Mouse (Mus musculus): Measurements from ENCODE around the gene Ric8b. TPM values are rescaled to one million over a fixed set of nuclear protein-coding genes. Genes with fewer than 3 reads are reported as not detected.
A peak's percentile ranks its signal among the peaks of the same experiment; 100 is the strongest.

Ric8b gene
- total RNA-seq, 2 experiments from 2014 or later, result 57.5 to 57.7 TPM

DNA sequence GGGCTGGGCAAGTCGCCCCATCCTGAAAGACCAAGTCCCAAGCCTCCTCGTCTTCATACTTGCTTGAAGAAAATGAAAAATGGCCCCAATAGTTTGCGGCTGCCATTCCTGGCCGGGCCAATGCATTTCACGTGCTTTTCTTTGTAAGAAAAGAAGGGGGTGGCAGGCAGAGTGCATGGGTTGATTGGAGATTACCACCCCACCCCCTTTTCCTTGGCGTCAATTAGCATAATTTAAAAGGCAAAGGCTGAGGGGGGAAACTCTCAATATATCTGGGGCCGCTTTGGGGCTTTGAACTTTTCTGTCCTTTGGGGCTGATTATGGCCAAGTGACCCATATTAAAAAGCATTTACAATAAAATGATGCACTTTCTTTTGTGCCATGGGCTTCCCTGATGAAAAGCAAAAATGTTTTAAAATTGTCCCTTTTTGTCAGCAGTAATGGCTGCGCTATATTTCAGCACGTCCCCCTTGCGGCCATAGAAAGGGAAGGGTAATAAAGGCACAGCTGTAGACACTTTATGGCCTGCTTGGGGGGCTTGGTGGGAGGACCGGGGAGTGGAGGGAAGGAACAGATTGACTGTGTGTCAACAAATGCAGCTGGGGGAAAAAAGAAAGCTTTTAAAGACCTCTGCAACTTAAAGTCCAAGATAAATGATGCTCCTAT lies 105.4 kb downstream of the Ric8b start:
- intact Hi-C loops (cut with DNase I), result no loop called here
- no peak overlapping the region for H3K27ac ChIP-seq
- no peak for DNase-seq (ENCODE audit: extremely low spot score in 1 of 2, low spot score in 2 of 2)
- H3K4me3 ChIP-seq, result no peak overlapping the region
- TF ChIP-seq CTCF (IDR thresholded peaks at IDR 0.05), result no peak; the same call in 1 of the 2 replicates

DNA sequence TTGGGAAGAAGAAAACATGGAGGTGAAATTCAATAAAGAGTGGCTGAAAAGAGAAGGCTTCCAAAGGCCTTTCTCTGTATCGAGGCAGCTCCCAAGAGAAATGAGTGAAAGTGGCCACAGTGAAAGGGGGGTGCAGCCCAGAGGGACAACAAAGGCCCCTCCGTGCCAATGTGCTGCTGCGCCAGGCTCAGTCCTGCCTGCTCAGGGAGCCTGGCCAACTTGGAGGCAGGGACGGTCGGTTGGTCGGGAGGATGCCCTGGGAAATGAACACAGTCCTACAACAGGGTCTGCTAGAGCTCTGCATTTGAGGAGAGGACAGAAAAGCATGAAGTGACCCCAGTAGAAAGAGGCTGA lies 105.9 kb downstream of the Ric8b start:
- no peak overlapping the region for H3K27ac ChIP-seq
- intact Hi-C loops (cut with DNase I), result no loop called here
- DNase-seq (ENCODE audit: extremely low spot score in 1 of 2, low spot score in 2 of 2), result no peak

DNA sequence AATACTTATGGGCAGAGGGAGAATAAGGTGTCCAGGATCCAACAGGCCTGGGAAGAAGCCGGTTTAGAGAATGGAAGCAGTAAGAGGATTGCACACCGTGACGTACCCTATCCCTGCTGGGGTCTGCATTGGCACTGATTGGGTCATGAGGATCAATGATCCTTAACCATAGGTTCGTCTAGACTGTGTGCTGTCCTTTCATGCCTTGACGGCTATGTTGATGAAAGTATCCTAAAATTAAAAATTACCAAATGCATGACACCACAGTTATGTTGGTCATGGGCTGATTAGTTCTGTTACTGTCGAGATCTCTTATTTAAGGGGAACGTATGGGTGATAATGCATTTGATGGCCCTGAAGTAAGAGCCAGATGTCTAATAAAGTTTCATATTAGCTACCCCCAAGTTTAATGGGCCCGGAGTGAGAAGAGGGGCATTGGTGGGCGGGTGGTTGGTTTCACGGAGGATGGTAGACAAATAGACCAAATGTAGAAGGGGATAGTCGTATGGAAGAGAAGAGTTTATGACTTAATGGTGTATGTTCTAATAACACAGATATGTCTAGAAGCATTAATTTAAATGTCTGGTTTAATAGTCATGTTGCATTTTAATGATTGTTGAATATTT lies 108.5 kb downstream of the Ric8b start:
- H3K4me3 ChIP-seq, result no peak overlapping the region
- intact Hi-C loops (cut with DNase I), result no loop called here
- no peak for TF ChIP-seq CTCF (IDR thresholded peaks at IDR 0.05)

More for the DNA sequence above, 105.9 kb downstream of the Ric8b start:
- no peak for TF ChIP-seq CTCF (IDR thresholded peaks at IDR 0.05)
- no peak overlapping the region for H3K4me3 ChIP-seq

DNA sequence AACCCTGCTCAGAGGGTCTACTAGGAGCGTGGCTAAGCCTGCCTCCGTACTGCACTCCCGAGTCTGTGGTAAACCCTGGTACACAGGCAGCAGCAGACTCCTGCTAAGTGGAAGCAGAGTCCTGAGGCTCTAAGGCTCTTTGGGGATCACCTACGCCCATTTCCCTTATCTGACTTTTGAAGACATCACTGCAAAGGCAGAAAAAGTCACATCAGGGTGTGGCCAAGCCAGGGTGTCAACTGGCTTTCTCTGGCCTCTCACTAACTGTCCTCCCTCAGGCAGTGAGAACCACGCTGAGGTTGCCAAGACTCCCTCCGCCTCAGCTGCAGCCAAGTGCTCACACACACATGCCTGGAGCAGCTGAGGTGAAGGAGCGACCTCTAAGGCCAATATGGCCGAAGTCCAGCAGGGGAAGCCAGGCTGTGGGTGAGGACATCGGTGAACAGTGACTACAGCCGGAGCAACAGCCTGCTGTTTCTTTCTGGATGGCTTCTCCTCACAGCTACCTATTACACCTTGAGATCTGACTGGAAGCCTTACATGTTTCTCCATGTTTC lies 110.3 kb downstream of the Ric8b start:
- DNase-seq (ENCODE audit: extremely low spot score in 1 of 2, low spot score in 2 of 2), result no peak
- no peak overlapping the region for H3K27ac ChIP-seq
- intact Hi-C loops (cut with DNase I), result no loop called here
- TF ChIP-seq CTCF (IDR thresholded peaks at IDR 0.05), result no peak
- no peak overlapping the region for H3K4me3 ChIP-seq

More for the DNA sequence above, 108.5 kb downstream of the Ric8b start:
- H3K27ac ChIP-seq, result no peak overlapping the region
- DNase-seq (ENCODE audit: extremely low spot score in 1 of 2, low spot score in 2 of 2), result no peak

DNA sequence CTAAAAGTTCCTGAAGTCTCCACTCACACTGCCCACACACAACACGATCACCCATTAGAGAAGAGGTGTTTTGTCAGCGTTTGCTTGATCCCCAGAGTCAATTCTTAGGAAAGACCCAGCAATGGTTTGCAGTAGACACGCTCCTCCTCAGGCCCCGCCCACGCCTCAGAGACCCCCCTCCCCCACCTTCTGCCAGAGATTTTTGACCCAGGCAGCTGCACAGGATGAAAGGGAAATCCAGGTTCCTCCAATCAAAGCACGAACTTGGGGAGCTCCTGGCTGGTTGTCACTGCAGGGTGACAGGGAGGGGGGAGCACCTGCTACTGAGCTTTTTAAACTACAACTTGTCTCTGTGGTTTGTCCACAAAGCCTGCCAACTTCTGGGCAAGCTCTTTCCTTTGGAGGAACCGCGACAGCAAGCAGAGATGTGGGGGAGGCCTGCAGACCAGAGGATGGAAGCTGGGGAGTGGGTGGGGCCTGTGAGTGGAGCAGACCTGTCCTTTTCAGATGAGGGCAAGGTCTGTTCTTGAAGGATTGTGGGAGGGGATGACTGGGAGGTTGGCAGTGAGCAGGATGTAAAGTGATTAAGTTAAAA lies 117.8 kb downstream of the Ric8b start:
- DNase-seq (ENCODE audit: extremely low spot score in 1 of 2, low spot score in 2 of 2), result no peak
- H3K4me3 ChIP-seq, result no peak overlapping the region
- H3K27ac ChIP-seq, result no peak overlapping the region
- intact Hi-C loops (cut with DNase I), result no loop called here
- TF ChIP-seq CTCF (IDR thresholded peaks at IDR 0.05), result no peak

DNA sequence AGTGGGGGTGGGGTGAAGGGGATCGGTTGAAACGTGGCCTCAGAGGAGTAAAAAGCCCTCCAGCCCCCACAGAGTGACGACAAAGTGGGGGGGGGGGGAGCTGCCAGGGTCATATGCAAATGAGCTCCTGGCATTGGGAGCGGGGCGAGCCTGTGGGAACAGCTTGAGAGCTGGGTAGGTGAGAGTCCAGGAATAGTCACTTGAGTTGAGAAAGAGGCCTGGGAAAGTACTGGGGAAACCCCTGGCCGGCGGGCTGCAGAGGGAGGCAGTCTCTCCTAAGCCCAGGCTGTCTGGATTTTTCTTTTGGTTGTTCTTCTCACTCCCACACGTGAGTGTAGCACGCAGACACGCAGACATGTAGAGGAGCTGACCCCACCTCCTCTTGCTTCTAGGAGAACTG lies 120.7 kb downstream of the Ric8b start:
- Histone ChIP-seq H3K27ac (no peak overlapping the region), H3K4me3 (no peak overlapping the region)
- intact Hi-C loops (cut with DNase I), result no loop called here
- TF ChIP-seq CTCF (IDR thresholded peaks at IDR 0.05), result no peak
- DNase-seq (ENCODE audit: extremely low spot score in 1 of 2, low spot score in 2 of 2), result no peak

DNA sequence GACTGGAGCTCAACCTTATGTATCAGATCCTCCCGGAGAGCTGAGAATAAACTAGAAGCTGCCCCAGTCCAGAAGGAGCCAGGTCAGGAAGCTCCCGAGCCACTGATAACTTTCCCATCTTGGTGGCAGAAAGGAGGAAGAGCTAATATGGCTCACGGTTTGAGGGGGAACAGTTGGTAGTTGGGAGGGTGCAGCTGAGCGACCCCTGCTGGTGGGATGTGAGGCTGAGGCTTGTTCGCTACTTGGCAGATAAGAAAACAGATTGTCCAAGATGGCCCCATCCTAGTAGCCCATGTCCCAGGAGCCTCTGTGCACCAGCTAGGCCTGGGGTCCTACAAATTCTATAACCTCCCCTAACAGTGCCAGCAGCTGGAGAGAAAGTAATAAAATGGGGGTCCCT lies 121.4 kb downstream of the Ric8b start:
- no peak for DNase-seq (ENCODE audit: extremely low spot score in 1 of 2, low spot score in 2 of 2)
- TF ChIP-seq CTCF (IDR thresholded peaks at IDR 0.05), result no peak; the same call in 1 of the 2 replicates
- Histone ChIP-seq H3K27ac (no peak overlapping the region), H3K4me3 (no peak overlapping the region)
- intact Hi-C loops (cut with DNase I), result no loop called here

DNA sequence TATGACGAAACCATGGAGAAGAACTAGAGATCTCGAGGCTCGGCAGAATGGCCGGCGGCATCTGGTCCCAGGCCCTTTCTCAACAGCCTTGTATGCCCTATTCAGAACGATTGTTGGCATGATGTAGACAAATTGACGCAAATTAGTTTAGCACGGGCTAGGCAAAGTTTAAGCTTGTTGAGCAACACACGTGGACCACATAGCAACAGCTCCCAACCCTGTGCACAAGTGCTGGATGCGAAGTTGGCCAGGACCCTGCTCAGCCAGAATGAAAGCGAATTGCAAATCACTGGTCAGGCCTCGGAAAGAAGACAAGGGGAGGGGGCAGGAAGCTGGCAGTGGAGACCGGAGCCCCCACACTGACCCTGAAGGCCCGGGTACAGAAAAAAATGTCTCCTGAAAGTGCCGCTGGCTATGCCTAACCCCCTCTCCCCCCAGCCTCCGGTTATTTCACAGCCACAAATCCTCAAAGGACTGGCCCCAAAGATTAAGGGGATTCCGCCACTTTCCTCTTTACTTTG lies 126.8 kb downstream of the Ric8b start:
- no peak for DNase-seq (ENCODE audit: extremely low spot score in 1 of 2, low spot score in 2 of 2)
- TF ChIP-seq CTCF (IDR thresholded peaks at IDR 0.05), result no peak
- intact Hi-C loops (cut with DNase I), result loop anchor here (2.0 to 10.0 kb wide), 2 partner anchors 31 to 209 kb away; no protein-coding TSS in a partner anchor
- Histone ChIP-seq H3K27ac (no peak overlapping the region), H3K4me3 (no peak overlapping the region)

DNA sequence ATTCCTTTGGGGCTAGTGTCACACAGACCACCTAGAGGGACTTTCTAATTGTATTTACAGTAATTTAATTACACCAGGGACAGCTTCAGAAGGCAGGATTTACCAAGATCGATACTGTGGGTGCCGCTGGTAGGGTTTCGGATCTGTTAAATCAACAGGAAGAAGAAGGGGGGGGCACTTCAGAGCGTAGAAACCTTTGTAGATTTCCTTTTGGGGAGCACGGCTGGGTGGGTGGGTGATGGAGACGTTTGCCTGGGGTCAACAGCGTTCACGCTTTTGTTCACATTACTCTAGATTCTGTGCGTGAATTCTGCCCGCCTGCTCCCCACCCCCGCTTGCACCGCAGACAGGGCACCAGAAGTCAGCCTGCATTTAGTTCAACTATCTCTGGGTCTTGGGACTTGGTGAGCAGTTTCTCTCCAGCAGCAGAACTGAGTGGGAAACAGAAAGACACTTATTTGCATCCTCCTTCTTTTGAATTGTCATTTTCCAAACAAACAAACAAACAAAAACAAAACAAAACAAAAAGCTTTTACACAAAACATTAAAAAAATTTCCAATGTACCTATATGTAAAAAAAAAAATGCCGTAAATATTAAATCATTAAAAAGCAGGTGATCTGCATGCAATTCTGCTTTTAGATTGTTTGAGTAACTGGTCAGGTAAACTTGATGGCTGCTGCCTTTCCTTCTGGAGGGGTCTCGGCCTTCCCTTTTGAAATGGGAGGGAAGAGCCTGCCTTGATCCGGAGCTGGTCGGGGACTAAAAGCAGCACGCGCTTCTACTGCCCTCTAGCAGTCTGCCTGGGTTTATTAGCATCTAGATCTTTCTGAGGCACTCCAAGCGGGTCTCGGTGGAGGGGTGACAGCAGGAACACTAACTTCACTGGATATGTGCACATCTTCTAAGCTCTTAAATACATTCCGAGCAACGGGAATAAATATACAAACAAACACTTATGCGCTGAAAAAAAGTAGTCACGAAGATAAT lies 127.6 kb downstream of the Ric8b start:
- TF ChIP-seq CTCF (IDR thresholded peaks at IDR 0.05), result peak; percentile 71
- Histone ChIP-seq H3K27ac (no peak overlapping the region), H3K4me3 (no peak overlapping the region)
- peak; percentile 35 to 52 for DNase-seq (ENCODE audit: extremely low spot score in 1 of 2, low spot score in 2 of 2)
- intact Hi-C loops (cut with DNase I), result loop anchor here (2.0 to 10.0 kb wide), 3 partner anchors 32 to 528 kb away; no protein-coding TSS in a partner anchor

DNA sequence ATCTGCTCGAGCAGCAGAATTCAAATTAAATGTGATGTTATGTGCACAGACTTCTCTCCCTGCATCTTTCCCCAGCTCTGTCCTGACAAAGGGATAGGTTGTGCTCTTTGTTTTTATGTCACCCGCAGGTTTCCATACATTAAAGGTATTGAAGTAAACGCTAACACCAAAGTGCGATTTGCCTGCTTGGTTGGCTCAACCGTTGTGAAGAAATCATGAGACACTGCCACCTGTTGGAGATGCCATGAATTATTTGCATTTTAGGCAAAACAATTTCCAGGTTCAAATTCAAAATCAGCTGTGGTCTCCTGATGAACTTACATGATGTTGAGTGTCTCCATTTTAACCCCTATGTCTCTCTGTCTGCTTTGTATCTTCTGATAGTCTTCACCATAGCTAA lies 129.2 kb downstream of the Ric8b start:
- intact Hi-C loops (cut with DNase I), result loop anchor here (2.0 to 10.0 kb wide), 3 partner anchors 212 to 529 kb away; no protein-coding TSS in a partner anchor
- H3K27ac ChIP-seq, result no peak overlapping the region
- DNase-seq (ENCODE audit: extremely low spot score in 1 of 2, low spot score in 2 of 2), result no peak
- H3K4me3 ChIP-seq, result no peak overlapping the region
- peak; percentile 71 for TF ChIP-seq CTCF (IDR thresholded peaks at IDR 0.05)

DNA sequence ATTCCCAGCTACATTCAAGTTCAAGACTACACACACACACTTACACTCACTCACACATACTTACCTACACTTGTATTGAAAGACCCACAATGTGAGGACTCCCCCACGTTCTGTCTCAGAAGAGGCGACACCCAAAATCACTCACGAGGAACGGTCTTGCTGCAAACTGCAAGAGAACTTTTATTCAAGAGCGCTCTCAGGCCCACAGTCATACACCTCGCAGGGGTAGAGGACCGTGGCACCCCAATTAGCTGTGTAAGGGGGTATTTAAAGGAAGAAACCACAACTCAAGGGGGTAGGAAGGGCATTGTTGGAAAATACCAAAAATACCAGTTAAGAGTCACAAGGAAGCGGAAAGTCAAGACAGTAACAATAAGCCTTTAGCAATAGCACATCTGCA lies 130.6 kb downstream of the Ric8b start:
- no peak for TF ChIP-seq CTCF (IDR thresholded peaks at IDR 0.05)
- DNase-seq (ENCODE audit: extremely low spot score in 1 of 2, low spot score in 2 of 2), result no peak
- Histone ChIP-seq H3K27ac (no peak overlapping the region), H3K4me3 (no peak overlapping the region)
- intact Hi-C loops (cut with DNase I), result loop anchor here (5.0 to 10.0 kb wide), 2 partner anchors 213 to 531 kb away; no protein-coding TSS in a partner anchor
